Mouse (Mus musculus) CH12.LX (cell line): ENCODE measurements around the gene Olfr912. TPM values are rescaled to one million over a fixed set of nuclear protein-coding genes. Genes with fewer than 3 reads are reported as not detected.

ENCODE experiments used
- DNase-seq: peaks from one replicate; pipeline ENCODE4 v3.0.0-alpha.2; 2013; ENCODE audit errors: extremely low read depth
- H3K27ac ChIP-seq: 2 replicates; pipeline ENCODE4 v1.5.1; 2012; ENCODE audit warnings: low read depth, mild to moderate bottlenecking, control low read depth, moderate library complexity; ENCODE audit not compliant: insufficient read depth
- H3K27me3 ChIP-seq: replicated peaks from 2 replicates; pipeline ENCODE3; 2012; ENCODE audit warnings: inconsistent platforms
- H3K36me3 ChIP-seq, 2 experiments: replicated peaks in 1 of 2; 2 replicates each; pipeline versions ENCODE3 to v1.6.1; 2012; ENCODE audit warnings: inconsistent platforms in 1 of 2, low read length in 1 of 2, mild to moderate bottlenecking in 1 of 2, mixed read lengths in 1 of 2, moderate library complexity in 1 of 2; ENCODE audit not compliant: control insufficient read depth in 1 of 2, insufficient read depth in 1 of 2
- H3K4me1 ChIP-seq, 2 experiments: 2 replicates each; pipeline ENCODE4 v1.6.1; 2012; ENCODE audit warnings: inconsistent platforms in 1 of 2, moderate library complexity in 1 of 2; ENCODE audit not compliant: insufficient read depth in 2 of 2, control insufficient read depth in 1 of 2
- H3K4me2 ChIP-seq: 2 replicates; pipeline ENCODE4 v1.6.1; 2012; ENCODE audit warnings: low read depth, mild to moderate bottlenecking, control low read depth; ENCODE audit not compliant: poor library complexity, insufficient read depth, severe bottlenecking
- H3K4me3 ChIP-seq, 3 experiments: fragments of 150-350 bp in 1 of 3; sonication (generic) in 1 of 3; replicated peaks in 1 of 3; 2 replicates each; pipeline versions ENCODE3 to v1.5.1; 2011 to 2012; ENCODE audit warnings: low read depth in 2 of 3, low read length in 2 of 3, mild to moderate bottlenecking in 2 of 3, moderate library complexity in 2 of 3, control low read depth in 1 of 3, improper control_type of control experiment in 1 of 3, inconsistent platforms in 1 of 3, mixed read lengths in 1 of 3; ENCODE audit not compliant: poor library complexity in 1 of 3
- H3K79me2 ChIP-seq: replicated peaks from 2 replicates; pipeline ENCODE4 v1.6.1; 2012; ENCODE audit warnings: mild to moderate bottlenecking, moderate library complexity; ENCODE audit not compliant: control insufficient read depth, poor library complexity, insufficient read depth, severe bottlenecking; ENCODE audit errors: extremely low read depth
- H3K9ac ChIP-seq: 2 replicates; pipeline ENCODE4 v1.6.1; 2012; ENCODE audit warnings: low read depth, mild to moderate bottlenecking, control low read depth, moderate library complexity; ENCODE audit not compliant: insufficient read depth
- H3K9me3 ChIP-seq: replicated peaks from 2 replicates; pipeline ENCODE3; 2012; ENCODE audit warnings: low read length, inconsistent platforms, mixed read lengths
- CHD1 ChIP-seq: IDR thresholded peaks from 2 replicates; pipeline ENCODE4 v1.6.1; 2012; ENCODE audit warnings: low read depth, low read length, improper control_type of control experiment, inconsistent platforms
- CHD2 ChIP-seq: IDR thresholded peaks from 2 replicates; pipeline ENCODE4 v1.6.1; 2011; ENCODE audit warnings: low read length, improper control_type of control experiment
- CTCF ChIP-seq, 2 experiments: IDR thresholded peaks in 1 of 2; conservative IDR thresholded peaks in 1 of 2; 2 replicates each; pipeline ENCODE4 v1.5.1; 2011 to 2012; ENCODE audit warnings: low read depth in 2 of 2, low read length in 2 of 2, improper control_type of control experiment in 1 of 2, inconsistent platforms in 1 of 2, mild to moderate bottlenecking in 1 of 2, moderate library complexity in 1 of 2
- E2F4 ChIP-seq: IDR thresholded peaks from 2 replicates; pipeline ENCODE4 v1.6.1; 2011; ENCODE audit warnings: low read depth, low read length, improper control_type of control experiment; ENCODE audit not compliant: insufficient replicate concordance
- ELF1 ChIP-seq: IDR thresholded peaks from 2 replicates; pipeline ENCODE4 v1.6.1; 2014; ENCODE audit warnings: low read depth, mild to moderate bottlenecking, inconsistent platforms, low read length, improper control_type of control experiment
- EP300 ChIP-seq: IDR thresholded peaks from 2 replicates; pipeline ENCODE4 v1.6.1; 2011; ENCODE audit warnings: low read length, improper control_type of control experiment
- ETS1 ChIP-seq: conservative IDR thresholded peaks from 2 replicates; pipeline ENCODE4 v1.6.1; 2012; ENCODE audit warnings: low read depth, mild to moderate bottlenecking, inconsistent platforms, low read length, improper control_type of control experiment, moderate library complexity
- IRF4 ChIP-seq: IDR thresholded peaks from 2 replicates; pipeline ENCODE4 v1.6.1; 2014; ENCODE audit warnings: low read depth, mild to moderate bottlenecking, inconsistent platforms, low read length, improper control_type of control experiment
- JUN ChIP-seq: IDR thresholded peaks from 2 replicates; pipeline ENCODE4 v1.6.1; 2011; ENCODE audit warnings: low read depth, mild to moderate bottlenecking, low read length, improper control_type of control experiment, moderate library complexity; ENCODE audit not compliant: insufficient read depth
- MAFK ChIP-seq: IDR thresholded peaks from 2 replicates; pipeline ENCODE4 v1.6.1; 2011; ENCODE audit warnings: low read length, improper control_type of control experiment; ENCODE audit not compliant: insufficient replicate concordance
- MAX ChIP-seq: IDR thresholded peaks from 2 replicates; pipeline ENCODE4 v1.6.1; 2011; ENCODE audit warnings: low read length, improper control_type of control experiment
- MAZ ChIP-seq: IDR thresholded peaks from 2 replicates; pipeline ENCODE4 v1.6.1; 2012; ENCODE audit warnings: low read depth, mild to moderate bottlenecking, inconsistent platforms, low read length, improper control_type of control experiment, moderate library complexity
- MXI1 ChIP-seq: IDR thresholded peaks from 2 replicates; pipeline ENCODE4 v1.6.1; 2011; ENCODE audit warnings: mild to moderate bottlenecking, low read depth, low read length, improper control_type of control experiment
- NELFE ChIP-seq: IDR thresholded peaks from 2 replicates; pipeline ENCODE4 v1.6.1; 2011; ENCODE audit warnings: low read depth, low read length, improper control_type of control experiment
- POLR2A ChIP-seq: IDR thresholded peaks from 2 replicates; pipeline ENCODE4 v1.6.1; 2011; ENCODE audit warnings: low read depth, mild to moderate bottlenecking, improper control_type of control experiment, low read length
- POLR2AphosphoS2 ChIP-seq: IDR thresholded peaks from 2 replicates; pipeline ENCODE4 v1.6.1; 2011; ENCODE audit warnings: low read depth, low read length, improper control_type of control experiment
- RAD21 ChIP-seq: IDR thresholded peaks from 2 replicates; pipeline ENCODE4 v1.6.1; 2011; ENCODE audit warnings: low read depth, mild to moderate bottlenecking, low read length, improper control_type of control experiment, moderate library complexity
- RCOR1 ChIP-seq: conservative IDR thresholded peaks from 2 replicates; pipeline ENCODE4 v1.6.1; 2012; ENCODE audit warnings: low read depth, mild to moderate bottlenecking, inconsistent platforms, low read length, improper control_type of control experiment
- SIN3A ChIP-seq: IDR thresholded peaks from 2 replicates; pipeline ENCODE4 v1.6.1; 2012; ENCODE audit warnings: low read length, improper control_type of control experiment, inconsistent platforms
- SMC3 ChIP-seq: IDR thresholded peaks from 2 replicates; pipeline ENCODE4 v1.6.1; 2011; ENCODE audit warnings: low read depth, low read length, improper control_type of control experiment
- TCF12 ChIP-seq: IDR thresholded peaks from 2 replicates; pipeline ENCODE4 v1.6.1; 2014; ENCODE audit warnings: low read depth, mild to moderate bottlenecking, inconsistent platforms, low read length, improper control_type of control experiment
- USF2 ChIP-seq: conservative IDR thresholded peaks from 2 replicates; pipeline ENCODE4 v1.6.1; 2011; ENCODE audit warnings: low read depth, low read length, improper control_type of control experiment
- ZNF384 ChIP-seq: IDR thresholded peaks from 2 replicates; pipeline ENCODE4 v1.6.1; 2012; ENCODE audit warnings: low read depth, low read length, improper control_type of control experiment, inconsistent platforms
- dilution Hi-C: fragments of 300-500 bp; cut with MboI; formaldehyde crosslinking; loops from 2 replicates; pipeline ENCODE4 v1.14.3; 2020; ENCODE audit warnings: low sequenced_read_pairs; ENCODE audit not compliant: extremely low pct_unique_long_range_greater_than_20kb, extremely low pct_ligation_motif_present
- in situ Hi-C: fragments of 300-500 bp; cut with MboI; formaldehyde crosslinking; loops from 3 replicates; pipeline ENCODE4 v1.14.3; 2019; ENCODE audit warnings: low sequenced_read_pairs, low pct_ligation_motif_present, low pct_unique_long_range_greater_than_20kb, mixed read lengths
- polyA plus RNA-seq: library from polyadenylated mRNA; unstranded; fragments of >175 nt; gene quantifications from 2 replicates; pipeline ENCODE4 v1.2.1, GENCODE M21; 2012; ENCODE audit warnings: low read depth; ENCODE audit not compliant: insufficient read length
- total RNA-seq, 2 experiments: library from RNA; depleted of rRNA; stranded (reverse); fragments of 300-350 nt in 1 of 2; fragments of >200 nt in 1 of 2; gene quantifications; 2 replicates each; pipeline ENCODE4 v1.2.3; 2012 to 2014

The Olfr912 gene
- total RNA-seq (2012; rRNA removed) (not detected in 2 replicates), total RNA-seq (2014; rRNA removed) (not detected in 2 replicates), polyA plus RNA-seq (not detected in 2 replicates)

DNA sequence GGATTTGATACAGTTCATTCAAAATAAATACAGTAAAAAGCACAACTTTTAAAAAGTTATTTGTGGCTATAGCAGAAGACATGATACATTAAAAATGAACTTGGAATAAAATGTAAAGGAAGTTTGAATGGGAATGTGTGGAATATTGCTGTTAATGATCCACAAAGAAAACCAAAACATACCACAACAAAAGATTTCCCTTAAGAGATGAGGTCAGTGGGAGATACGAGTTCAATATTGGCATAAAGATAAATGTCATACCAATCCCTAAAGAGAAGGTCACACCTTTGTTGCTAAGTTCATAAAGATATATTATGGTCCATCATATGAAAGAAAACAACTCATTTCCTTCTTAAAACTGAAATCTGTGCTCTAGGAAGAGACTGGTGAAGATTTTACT lies at the start of gene Olfr912:
Gene Olfr912, plus strand, starts transcription at position 301 of the 400 bp plus-strand sequence.
- no peak within 1 kb of the TSS for H3K4me3 ChIP-seq
- no peak within 1 kb of the TSS for H3K4me2 ChIP-seq
- no peak for TF ChIP-seq JUN
- no peak for TF ChIP-seq CHD1
- no peak for TF ChIP-seq MAZ
- no peak for TF ChIP-seq MAX
- no peak for TF ChIP-seq SIN3A
- TF ChIP-seq IRF4: no peak
- TF ChIP-seq SMC3: no peak
- TF ChIP-seq NELFE: no peak
- TF ChIP-seq POLR2AphosphoS2: no peak
- TF ChIP-seq RAD21: no peak
- no peak for TF ChIP-seq TCF12
- TF ChIP-seq ELF1: no peak
- no peak for TF ChIP-seq E2F4
- TF ChIP-seq USF2: no peak
- TF ChIP-seq RCOR1: no peak
- TF ChIP-seq ETS1: no peak
- TF ChIP-seq EP300: no peak
- no peak for TF ChIP-seq CTCF (conservative IDR thresholded peaks at IDR 0.05 in 1 of 2, IDR thresholded peaks at IDR 0.05 in 1 of 2; ENCODE audit: low read depth in 2 of 2, low read length in 2 of 2)
- in situ Hi-C loops: no loop called here
- no peaks in the 10 kb centered on the region for H3K4me1 ChIP-seq
- dilution Hi-C loops: no loop called here
- H3K27ac ChIP-seq: no peak within 1 kb of the TSS
- no peak for DNase-seq
- no peaks in the 10 kb centered on the region for H3K9me3 ChIP-seq
- no peaks in the 10 kb centered on the region for H3K79me2 ChIP-seq
- H3K36me3 ChIP-seq: no peaks in the 10 kb centered on the region
- no peak within 1 kb of the TSS for H3K9ac ChIP-seq
- H3K27me3 ChIP-seq: no peaks in the 10 kb centered on the region

DNA sequence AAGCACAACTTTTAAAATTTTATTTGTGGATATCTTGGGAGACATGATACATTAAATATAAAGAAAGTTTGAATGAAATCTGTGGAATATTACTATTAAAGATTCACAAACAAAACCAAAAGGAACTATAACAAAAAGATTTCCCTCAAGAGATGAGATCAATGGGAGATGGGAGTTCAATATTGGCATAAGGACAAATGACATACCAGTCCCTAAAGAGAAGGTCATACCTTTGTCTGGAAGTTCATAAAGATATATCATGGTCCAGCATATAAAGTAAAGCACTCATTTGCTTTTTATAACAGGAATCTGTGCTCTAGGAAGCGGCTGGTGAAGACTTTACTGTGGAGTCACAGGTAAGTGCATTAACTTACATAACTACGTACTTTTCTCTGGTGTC lies 42.4 kb upstream of the Olfr912 start, which contains the start of gene Olfr910:
Gene Olfr910, plus strand, starts transcription at position 301 of the 400 bp plus-strand sequence.
- no peaks in the 10 kb centered on the region for H3K9me3 ChIP-seq
- no peak within 1 kb of the TSS for H3K4me3 ChIP-seq
- no peaks in the 10 kb centered on the region for H3K4me1 ChIP-seq
- in situ Hi-C loops: no loop called here
- H3K9ac ChIP-seq: no peak within 1 kb of the TSS
- no peaks in the 10 kb centered on the region for H3K27me3 ChIP-seq
- no peak within 1 kb of the TSS for H3K27ac ChIP-seq
- dilution Hi-C loops: no loop called here
- no peaks in the 10 kb centered on the region for H3K36me3 ChIP-seq
- H3K4me2 ChIP-seq: no peak within 1 kb of the TSS
- no peak for DNase-seq
- no peaks in the 10 kb centered on the region for H3K79me2 ChIP-seq
- no peak for TF ChIP-seq POLR2A
- no peak for TF ChIP-seq E2F4
- no peak for TF ChIP-seq ZNF384
- no peak for TF ChIP-seq CHD2
- TF ChIP-seq MXI1: no peak
- no peak for TF ChIP-seq JUN
- TF ChIP-seq MAFK: no peak
